Mouse (Mus musculus): ENCODE measurements around the gene Actr6.

Actr6 gene

GRCm38 (mm10) chr10:89664977-89665645 is 67.0 kb downstream of the Actr6 start:
- TF ChIP-seq GATA4 (IDR thresholded peaks at IDR 0.05; ENCODE audit: insufficient replicate concordance, low read length) = no peak
